Mouse (Mus musculus): Measurements from ENCODE around the gene Nae1.
A peak's percentile ranks its signal among the peaks of the same experiment; 100 is the strongest.

Nae1 gene

DNA sequence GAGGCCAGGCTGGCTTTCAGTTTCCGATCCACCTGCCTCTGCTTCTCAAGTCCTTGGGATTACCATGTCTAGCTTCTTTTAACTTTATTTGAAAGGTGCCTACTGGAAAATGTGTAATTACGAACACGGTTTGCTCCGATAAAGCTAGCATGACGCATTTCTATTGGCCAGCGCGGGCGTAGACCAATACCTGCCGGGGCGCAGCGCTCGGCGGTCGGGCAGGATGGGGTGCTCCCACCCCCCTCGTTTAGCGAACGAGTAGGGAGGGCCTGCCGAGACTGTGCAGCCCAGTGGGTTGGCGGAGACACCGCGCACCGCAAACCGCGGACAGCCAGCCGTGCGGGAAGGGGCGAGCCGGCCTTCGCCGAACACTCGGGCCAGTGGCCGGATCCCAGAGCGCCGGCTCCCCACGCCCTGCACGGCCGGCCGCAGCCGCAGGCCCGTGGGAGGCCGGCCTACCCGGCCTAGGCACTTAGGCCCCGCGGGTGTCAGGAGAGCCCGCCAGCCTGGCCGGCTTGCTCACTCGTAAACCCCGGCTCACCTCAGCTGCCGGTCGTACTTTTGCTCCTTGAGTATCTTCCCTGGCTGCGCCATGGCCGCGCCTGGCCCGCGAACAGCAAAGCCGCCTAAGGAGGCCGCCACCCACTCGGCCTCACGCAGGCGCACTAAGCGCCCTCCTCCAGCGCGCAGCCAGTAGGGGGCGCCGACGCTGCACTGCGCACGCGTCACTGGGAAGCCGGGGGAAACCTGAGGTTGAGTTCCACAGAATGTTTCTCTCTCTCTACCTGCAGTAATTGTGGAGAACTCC, at the start of gene Nae1, which contains the start of gene Car7:
Gene Nae1 (minus strand): TSS at position 667 of the 808 bp plus-strand sequence.
Gene Car7 (plus strand): TSS at position 719 of the 808 bp plus-strand sequence.
- peak; percentile 95 for DNase-seq (ENCODE audit: low read depth, low spot score)

GRCm38 (mm10) chr8:104577606-104578005, 43.2 kb upstream of the Nae1 start:
- DNase-seq (ENCODE audit: low read depth, low spot score), result peak; percentile 86

DNA sequence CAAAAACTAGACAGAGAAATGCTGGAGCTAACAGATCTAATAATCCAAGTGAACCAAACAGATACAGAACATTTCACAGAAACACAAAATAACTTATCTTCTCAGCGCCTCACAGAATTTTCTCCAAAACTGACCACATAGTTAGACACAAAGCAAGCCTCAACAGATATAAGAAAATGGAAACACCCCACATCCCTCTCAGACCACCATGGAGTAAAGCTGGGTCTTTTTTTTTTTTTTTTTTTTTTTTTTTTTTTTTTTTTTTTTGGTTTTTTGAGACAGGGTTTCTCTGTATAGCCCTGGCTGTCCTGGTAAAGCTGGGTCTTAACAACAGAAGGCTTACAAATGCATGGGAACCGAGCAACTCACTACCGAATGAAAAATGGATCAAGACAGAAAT, 42.4 kb upstream of the Nae1 start:
- DNase-seq (ENCODE audit: low read depth, low spot score), result no peak

DNA sequence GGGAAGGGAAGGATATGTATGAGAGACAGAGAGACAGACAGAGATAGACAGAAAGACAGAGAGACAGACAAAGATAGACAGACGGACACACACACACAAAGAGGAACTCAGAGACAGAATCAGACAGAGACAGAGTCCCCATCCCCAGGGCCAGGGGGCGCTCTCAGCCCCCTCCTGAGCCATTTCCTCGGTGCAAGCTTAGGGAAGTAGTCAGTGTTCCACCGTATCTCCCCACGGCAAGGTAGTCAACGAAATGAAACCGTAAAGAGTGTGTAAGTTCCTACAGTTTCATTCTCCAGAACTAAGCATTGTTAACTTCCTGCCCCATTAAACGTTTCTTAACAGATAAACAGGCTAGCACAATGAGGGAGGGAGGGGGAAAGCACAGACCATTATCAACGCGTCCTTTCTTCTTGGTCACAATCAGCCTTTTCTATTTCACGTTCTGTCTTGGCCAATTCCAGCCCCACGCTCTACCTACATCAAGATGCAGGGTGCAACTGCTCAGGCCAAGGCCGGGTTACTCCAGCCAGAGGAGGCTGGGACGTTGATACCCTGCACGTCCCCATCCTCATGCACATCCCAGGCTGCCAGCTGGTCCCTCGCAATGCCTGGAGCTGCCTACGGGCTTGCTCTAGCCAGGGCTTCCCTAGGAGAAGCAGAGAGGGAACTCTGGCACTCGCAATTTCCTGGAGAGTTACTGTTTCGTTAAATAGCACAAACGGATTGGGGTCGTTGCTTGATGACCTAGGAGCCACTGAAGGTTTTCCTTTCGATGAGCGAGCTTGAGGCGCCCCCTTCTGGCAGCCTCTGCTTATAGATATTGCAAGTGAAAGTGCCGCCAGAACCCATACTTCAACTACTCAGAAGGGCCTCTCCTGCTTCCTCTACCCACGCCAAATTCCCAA, 36.3 kb upstream of the Nae1 start:
- peak; percentile 90 for DNase-seq (ENCODE audit: low read depth, low spot score)

- DNase-seq (ENCODE audit: low read depth, low spot score), result peak; percentile 84
These were observed 35.1 kb upstream of the Nae1 start for GRCm38 (mm10) chr8:104569559-104569958.

DNA sequence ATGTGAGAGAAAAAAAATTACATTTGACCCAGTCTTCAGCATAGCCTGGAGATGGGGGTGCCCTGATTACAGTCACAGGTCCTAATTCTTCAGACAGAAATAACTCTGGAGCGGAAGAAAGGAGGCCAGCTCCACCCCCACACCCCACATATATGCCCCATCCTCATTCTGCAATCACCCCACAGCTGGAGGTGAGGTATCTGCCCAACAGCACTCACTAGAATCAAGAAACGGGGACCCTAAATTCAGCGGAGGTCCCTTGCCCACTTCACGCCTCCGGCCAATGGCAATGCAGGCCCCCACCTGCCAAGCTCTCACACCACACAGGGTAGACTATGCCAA, 31.0 kb upstream of the Nae1 start:
- DNase-seq (ENCODE audit: low read depth, low spot score), result no peak

DNA sequence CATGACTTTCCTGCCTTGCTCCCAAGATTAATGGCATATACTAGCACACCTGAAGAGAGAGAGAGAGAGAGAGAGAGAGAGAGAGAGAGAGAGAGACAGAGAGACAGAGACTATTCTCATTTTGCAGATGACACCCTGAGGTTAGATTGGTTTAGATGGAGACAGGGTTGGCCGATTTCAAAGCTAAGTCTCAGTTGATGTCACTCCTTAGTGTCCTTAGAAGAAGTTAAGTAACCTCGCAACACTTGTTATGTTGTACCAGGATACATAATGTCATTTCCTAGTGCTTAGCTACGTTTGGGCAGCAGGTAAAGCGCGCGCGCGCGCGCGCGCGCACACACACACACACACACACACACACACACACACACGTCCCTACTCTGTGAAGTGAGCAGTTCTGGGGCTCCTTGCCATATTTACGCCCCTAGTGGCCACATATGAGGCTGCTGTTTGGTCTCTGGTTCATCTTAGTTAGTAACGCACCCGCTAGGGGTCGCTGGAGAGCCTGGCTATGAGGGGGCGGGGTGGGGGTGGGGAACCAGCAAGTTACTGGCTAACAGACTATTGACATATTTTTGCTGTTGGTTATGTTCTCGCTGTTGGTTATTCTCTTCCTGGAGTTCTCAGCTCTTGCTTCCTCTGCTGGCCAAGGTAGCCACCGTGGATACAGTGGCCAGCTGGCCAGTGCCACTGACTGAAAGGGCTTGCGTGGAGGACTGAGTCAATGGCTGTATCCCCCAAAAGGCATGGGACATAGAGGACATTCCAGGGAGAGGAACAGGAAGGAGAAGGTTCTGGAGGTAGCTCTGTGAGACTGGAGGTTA, 30.4 kb upstream of the Nae1 start:
- peak; percentile 96 for DNase-seq (ENCODE audit: low read depth, low spot score)

DNA sequence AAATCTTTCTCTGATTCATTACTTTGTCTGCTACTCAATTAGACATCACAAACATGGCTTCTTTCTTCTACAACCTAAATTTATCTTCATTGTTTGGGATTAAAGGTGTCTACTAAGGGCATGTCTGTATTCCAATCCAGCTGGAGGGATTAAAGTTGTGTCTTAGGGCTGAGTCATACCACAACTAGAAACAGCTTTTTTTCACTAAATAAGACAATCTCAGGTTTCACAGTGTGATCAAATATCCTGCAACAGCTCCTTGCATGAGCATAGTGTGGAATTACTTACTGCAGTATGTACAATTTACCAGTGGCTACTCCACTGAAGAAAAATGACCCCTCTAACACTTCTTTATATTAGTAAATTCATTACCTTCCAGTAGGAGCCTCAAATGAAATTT, 26.3 kb upstream of the Nae1 start:
- DNase-seq (ENCODE audit: low read depth, low spot score), result no peak

DNA sequence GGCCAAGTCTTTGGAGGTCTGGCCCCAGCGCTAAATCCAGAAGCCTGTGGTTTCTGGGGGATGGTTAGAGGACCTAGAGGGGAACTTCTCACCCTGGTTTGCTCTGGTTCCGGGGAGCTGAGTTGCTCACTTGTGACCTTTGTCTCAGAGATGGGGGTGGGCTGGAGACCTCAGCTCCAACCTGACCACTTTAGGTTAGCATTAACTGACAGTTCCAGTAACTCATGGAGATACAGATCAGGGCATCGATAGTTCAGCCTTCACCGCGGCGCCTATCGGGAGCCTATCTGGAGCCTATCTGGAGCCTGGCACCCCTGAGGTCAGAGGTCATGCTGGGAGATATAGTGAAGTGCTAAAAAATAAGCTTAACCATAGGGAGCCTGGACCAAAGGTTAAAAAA, 22.8 kb upstream of the Nae1 start:
- no peak for DNase-seq (ENCODE audit: low read depth, low spot score)

GRCm38 (mm10) chr8:104555191-104555590, 20.8 kb upstream of the Nae1 start:
- DNase-seq (ENCODE audit: low read depth, low spot score), result no peak

- DNase-seq (ENCODE audit: low read depth, low spot score), result no peak
These were observed 9.1 kb upstream of the Nae1 start for GRCm38 (mm10) chr8:104543440-104544045.

DNA sequence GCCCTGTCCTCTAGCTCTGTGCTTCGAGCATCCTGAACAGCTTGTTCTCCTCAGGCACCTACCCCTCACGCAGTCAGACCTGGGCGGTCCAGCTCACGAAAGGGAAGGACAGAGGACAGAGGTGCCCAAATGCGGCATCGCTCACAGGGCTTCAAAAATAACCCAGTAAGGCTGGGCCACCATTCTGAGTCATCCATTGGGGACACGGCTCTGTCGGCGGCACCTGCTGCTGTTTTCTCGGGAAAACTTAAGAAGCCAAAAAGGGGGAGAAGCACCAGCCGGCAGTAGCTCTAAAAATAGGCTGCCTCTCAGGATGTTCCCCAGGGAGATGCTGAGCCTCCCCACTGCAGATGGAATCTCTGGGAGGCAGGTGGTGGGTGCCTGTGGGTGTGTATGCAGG, 7.7 kb upstream of the Nae1 start:
- DNase-seq (ENCODE audit: low read depth, low spot score), result no peak

DNA sequence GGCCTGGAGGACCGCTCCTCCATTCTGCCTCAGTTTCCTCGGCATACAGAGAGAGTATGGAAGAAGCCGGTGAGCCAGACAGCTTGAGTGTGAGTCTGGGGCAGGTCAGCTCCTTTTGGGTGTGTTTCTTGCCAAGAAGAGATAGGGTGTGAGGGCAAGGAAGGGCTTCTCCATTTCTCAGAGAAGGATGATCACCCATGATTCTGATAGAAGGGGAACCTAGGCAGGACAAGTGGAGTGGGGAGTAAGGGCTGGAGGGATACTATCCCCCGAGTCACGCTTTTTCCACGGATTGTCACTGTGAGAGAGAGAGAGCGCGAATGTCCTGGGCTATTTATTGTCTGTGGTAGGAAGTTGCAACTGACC, 7.1 kb upstream of the Nae1 start:
- DNase-seq (ENCODE audit: low read depth, low spot score), result no peak

GRCm38 (mm10) chr8:104540710-104541514, 6.5 kb upstream of the Nae1 start:
- peak; percentile 31 for DNase-seq (ENCODE audit: low read depth, low spot score)

DNA sequence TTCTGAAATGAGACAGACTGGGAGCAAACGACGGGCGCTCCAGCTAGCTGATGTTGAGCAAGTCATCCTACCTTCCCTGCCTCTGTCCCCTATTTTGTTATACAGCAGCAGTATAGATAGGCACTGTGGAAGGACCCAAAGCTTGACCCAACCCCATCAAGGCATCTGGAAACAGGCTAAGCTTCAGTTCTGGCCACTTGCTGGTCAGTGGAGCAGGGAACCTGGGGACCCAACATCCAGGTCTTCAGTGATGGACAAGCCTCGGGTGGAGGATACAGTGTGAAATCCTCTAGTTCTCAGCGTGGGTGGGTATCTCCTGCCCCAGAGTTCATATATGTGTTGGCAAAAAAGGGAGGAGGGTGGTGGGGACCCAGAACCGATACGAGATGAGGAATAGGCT, 5.8 kb upstream of the Nae1 start:
- no peak for DNase-seq (ENCODE audit: low read depth, low spot score)

GRCm38 (mm10) chr8:104539566-104539965, 5.1 kb upstream of the Nae1 start:
- DNase-seq (ENCODE audit: low read depth, low spot score), result peak; percentile 33

- no peak for DNase-seq (ENCODE audit: low read depth, low spot score)
These were observed 4.5 kb upstream of the Nae1 start for GRCm38 (mm10) chr8:104538896-104539295.

GRCm38 (mm10) chr8:104536028-104536427, 1.6 kb upstream of the Nae1 start:
- no peak for DNase-seq (ENCODE audit: low read depth, low spot score)

DNA sequence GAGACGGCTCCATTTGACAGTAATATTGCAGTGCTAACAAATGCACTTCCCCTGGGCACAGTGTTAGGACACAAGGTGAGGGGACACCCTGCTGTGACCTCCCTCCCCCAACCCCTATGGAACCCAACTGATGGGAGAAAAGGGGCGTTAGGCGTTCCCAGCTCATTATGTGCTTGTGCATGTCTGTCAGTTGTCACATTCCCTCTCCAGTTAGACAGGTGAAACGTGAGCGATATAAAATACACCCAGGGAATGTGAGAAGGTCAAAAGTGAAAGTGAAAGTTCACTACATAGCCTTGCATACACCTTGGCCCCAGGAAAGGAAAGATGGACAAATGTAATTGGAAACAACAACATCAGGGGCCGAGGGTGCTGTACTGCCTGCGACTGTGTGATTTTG, 941 bp upstream of the Nae1 start:
- peak; percentile 28 for DNase-seq (ENCODE audit: low read depth, low spot score)

GRCm38 (mm10) chr8:104534779-104535141, 323 bp upstream of the Nae1 start:
- DNase-seq (ENCODE audit: low read depth, low spot score), result no peak

DNA sequence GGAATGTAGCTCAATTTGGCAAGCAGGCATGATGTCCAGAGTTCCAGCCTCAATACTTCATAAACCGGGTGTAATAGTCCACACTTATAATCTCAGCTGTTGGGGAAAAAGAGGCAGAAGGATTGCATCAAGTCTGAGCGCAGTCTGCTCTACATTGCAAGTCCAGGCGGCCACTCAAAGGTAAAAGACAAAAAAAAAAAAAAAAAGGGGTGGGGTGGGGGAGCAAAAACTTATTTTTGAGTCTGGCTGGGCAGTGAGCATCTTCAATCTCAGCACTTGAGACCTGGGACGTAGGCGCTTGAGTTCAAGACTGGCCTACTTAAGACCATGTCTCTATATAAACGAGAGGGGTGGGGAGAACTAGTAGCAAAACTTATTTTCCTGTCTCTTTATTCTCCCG, 886 bp downstream of the Nae1 start:
- DNase-seq (ENCODE audit: low read depth, low spot score), result no peak
